Mouse (Mus musculus): ENCODE data around the gene Tmem74b. TPM values are rescaled to one million over a fixed set of nuclear protein-coding genes. Genes with fewer than 3 reads are reported as not detected.

The Tmem74b gene
- total RNA-seq, 4 experiments from 2014 or later: 4.6 to 5.8 (median 5.0) TPM

- DNase-seq (ENCODE audit: low spot score in 2 of 2): peak; percentile 81 to 92
These were observed 39.1 kb downstream of the Tmem74b start for GRCm38 (mm10) chr2:151740741-151741526.

GRCm38 (mm10) chr2:151742084-151742483 lies 40.3 kb downstream of the Tmem74b start:
- DNase-seq (ENCODE audit: low spot score in 2 of 2): no peak

DNA sequence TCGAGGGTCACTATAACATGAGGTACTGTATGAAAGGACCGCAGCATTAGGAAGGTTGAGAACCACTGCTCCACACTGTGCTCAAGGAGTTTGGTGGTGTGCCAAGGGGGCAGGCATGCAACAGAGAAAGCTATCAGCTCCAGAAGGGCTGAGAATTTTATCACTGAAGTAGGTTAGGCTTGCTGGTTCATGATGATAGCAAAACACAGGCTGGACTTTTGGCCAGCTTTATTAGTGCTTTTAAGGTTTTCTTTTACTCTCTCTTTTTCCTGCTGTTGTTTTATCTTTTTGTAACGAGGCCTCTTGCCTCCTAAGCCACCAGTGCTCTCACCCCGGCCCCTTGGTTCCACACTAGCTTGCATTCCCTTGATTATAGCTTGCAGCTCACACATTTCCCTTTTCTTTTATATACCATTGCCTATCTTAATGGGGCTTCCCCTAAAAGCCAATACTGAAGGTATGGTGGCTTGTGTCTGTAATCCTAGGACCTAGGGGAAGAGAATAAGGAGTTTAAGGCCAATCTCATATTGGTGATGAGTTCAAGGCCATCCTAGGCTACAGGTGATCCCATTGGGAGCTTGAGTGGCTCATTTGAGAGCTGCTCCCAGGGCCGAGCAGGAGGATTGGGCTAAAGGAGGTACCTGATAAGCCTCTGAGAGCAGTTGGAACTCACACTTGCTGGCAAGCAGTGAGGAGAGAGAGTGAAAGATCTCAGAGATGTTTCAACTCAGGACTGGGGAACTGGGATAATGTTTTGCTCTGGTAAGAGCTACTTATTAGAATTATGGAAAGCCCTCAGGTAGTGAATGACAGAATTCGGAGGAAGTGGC lies 41.3 kb downstream of the Tmem74b start:
- DNase-seq (ENCODE audit: low spot score in 2 of 2): no peak

GRCm38 (mm10) chr2:151743845-151744244 lies 42.0 kb downstream of the Tmem74b start, which contains the start of gene Psmf1:
TSS of gene Psmf1 (minus strand) at chr2:151744186.
- no peak for DNase-seq (ENCODE audit: low spot score in 2 of 2)

DNA sequence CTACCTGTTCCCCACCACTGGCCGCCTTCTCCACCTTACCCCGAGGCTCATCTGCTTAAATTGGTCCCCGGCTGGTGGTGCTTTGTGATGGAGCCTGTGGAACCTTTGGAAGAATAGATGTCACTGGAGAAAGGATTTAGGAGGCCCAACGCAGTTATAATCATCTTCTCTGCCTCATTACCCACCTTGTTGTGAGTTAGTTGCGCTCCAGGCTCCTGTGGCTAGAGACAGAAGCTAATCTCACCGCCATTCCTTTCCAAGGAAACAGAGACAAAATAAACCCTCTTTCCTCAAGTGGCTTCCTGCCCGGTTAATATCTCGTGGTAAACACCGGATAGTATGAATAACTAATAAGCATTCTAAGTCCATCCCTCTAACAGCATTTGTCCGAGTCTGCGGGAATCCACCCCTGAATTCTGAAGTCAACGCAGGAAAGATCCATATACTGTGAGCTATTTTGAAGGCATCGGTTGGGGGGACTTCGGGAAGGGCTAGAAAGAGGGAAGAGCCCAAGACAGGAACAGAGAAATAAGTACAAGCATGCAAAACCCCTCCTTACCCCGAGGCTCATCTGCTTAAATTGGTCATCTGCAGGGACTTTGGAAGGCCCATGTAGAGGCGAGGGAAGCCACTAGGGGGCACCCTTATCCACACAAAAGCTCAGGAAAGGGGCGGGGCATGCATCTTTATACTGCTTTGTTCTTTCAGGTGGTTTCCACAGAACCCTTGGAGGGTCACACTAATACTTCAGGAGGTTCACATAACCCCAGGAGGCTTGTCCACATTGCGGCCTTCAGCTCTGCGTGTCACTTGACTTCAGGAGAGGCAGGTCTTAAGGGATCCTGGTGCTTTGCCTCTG lies 46.3 kb downstream of the Tmem74b start:
- DNase-seq (ENCODE audit: low spot score in 2 of 2): peak; percentile 60 to 79

DNA sequence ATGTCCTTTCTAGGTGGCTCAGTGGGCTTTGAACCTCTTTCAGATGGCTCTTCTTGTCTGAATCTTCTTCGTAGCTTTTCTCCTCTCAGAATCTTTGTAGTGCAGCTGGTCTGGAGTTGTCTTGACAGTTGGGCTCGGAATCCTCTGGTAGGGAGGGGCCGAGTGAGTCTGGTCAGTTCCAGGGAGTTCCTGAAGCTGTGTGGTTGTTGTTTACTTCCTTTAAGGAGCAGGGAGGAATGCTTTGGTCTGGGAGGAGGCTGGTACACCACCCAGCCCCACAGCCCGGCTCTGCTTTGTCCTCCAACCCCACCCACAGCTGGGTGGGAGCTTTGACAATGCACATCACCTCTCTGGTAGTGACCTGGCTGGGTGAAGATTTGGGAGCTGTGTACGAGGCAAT lies 49.5 kb downstream of the Tmem74b start:
- no peak for DNase-seq (ENCODE audit: low spot score in 2 of 2)

- no peak for DNase-seq (ENCODE audit: low spot score in 2 of 2)
These were observed 54.7 kb downstream of the Tmem74b start for GRCm38 (mm10) chr2:151756277-151757061.

DNA sequence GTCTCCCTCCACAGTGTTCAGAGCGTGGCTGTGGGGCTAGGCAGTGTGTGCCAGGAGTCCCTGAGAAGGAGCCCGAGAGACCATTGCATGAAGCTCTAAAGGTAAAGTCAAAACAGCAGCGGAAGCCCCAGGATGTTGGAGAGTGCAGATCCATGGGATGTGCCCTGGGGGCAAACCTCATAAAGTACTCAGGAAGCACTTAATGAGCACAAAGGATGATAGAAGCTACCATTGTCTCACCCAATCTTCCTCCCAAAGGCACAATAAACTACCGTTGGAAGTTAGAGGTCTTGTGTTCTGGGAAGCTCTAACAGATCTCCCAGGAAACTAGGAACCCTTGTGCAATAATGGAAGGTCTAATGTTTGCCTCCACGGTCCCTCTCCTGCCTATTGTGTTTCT lies 55.6 kb downstream of the Tmem74b start:
- no peak for DNase-seq (ENCODE audit: low spot score in 2 of 2)

DNA sequence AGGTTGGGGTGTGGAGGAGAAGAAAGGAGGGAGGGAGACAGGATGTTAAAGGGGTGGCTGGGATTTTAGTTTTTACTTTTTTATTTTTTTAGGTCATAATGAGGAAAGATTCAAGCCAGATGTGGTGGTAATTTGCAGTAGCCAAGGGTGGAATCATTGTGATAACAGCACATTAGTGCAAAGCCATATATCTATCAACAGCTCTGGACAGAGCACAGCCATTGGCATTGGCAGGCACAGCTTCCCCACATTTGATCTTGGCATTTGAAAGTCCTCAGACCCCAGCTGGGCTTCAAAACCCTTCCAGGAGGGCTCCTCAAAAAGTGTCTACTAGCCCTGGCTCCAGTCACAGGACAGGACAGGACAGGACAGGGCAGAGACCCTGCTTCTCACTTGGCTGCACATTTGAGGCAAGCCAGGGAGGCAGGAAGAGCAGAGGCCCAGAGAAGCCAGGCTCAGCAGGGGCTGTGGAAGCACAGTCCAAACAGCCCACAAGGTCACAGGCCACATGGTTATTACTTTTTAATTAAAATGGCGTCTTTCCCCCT lies 57.1 kb downstream of the Tmem74b start:
- DNase-seq (ENCODE audit: low spot score in 2 of 2): no peak

Other genes with a start within 250 kb of the Tmem74b start
- gene 4921509C19Rik, start 225.9 kb upstream of the Tmem74b start, total RNA-seq (2022): not detected
- gene Nsfl1c, start 207.8 kb upstream of the Tmem74b start, total RNA-seq (2022): 100 to 1,000 TPM; 151 to 161 (median 153) TPM
- gene Fkbp1a, start 159.5 kb upstream of the Tmem74b start, total RNA-seq (2022): 100 to 1,000 TPM; 794 to 901 (median 846) TPM
- gene Sdcbp2, start 129.4 kb upstream of the Tmem74b start, total RNA-seq (2022): 1 to 10 TPM; 1.4 to 2.2 (median 1.7) TPM
- gene Snph, start 69.4 kb upstream of the Tmem74b start, total RNA-seq (2022): 100 to 1,000 TPM; 348 to 418 (median 386) TPM
- gene Rad21l, start 33.5 kb upstream of the Tmem74b start, total RNA-seq (2022): 1 to 10 TPM; 1.8 to 2.5 (median 2.2) TPM
- gene Psmf1, start 42.2 kb downstream of the Tmem74b start, total RNA-seq (2022): 10 to 100 TPM; 32.6 to 39.1 (median 35.4) TPM
- gene Rspo4, start 140.9 kb downstream of the Tmem74b start, total RNA-seq (2022): not detected
- under 1 TPM in 1 of 4 experiments, not detected in 3; 0.14 TPM for gene Angpt4, start 209.2 kb downstream of the Tmem74b start, total RNA-seq (2022)